Mouse (Mus musculus): ENCODE measurements around the gene Gpatch1.

Gene Gpatch1

GRCm38 (mm10) chr7:35317729-35318609 is at the start of gene Gpatch1:
TSS of gene Gpatch1 (minus strand) at chr7:35318440.
- peak; percentile 85 for DNase-seq (ENCODE audit: low read depth)

- DNase-seq (ENCODE audit: low read depth): no peak
Observed at GRCm38 (mm10) chr7:35365161-35365910, 47.1 kb upstream of the Gpatch1 start.

GRCm38 (mm10) chr7:35362868-35363267 is 44.6 kb upstream of the Gpatch1 start:
- no peak for DNase-seq (ENCODE audit: low read depth)

GRCm38 (mm10) chr7:35362253-35362652 is 44.0 kb upstream of the Gpatch1 start:
- no peak for DNase-seq (ENCODE audit: low read depth)

GRCm38 (mm10) chr7:35357621-35358020 is 39.4 kb upstream of the Gpatch1 start:
- no peak for DNase-seq (ENCODE audit: low read depth)

GRCm38 (mm10) chr7:35355303-35355872 is 37.1 kb upstream of the Gpatch1 start:
- DNase-seq (ENCODE audit: low read depth): no peak

GRCm38 (mm10) chr7:35353306-35353705 is 35.1 kb upstream of the Gpatch1 start:
- no peak for DNase-seq (ENCODE audit: low read depth)

- no peak for DNase-seq (ENCODE audit: low read depth)
Observed at GRCm38 (mm10) chr7:35351155-35351554, 32.9 kb upstream of the Gpatch1 start.

GRCm38 (mm10) chr7:35349886-35350684 is 31.8 kb upstream of the Gpatch1 start:
- no peak for DNase-seq (ENCODE audit: low read depth)

- no peak for DNase-seq (ENCODE audit: low read depth)
Observed at GRCm38 (mm10) chr7:35349022-35349421, 30.8 kb upstream of the Gpatch1 start.

- DNase-seq (ENCODE audit: low read depth): no peak
Observed at GRCm38 (mm10) chr7:35347918-35348700, 29.9 kb upstream of the Gpatch1 start.

- no peak for DNase-seq (ENCODE audit: low read depth)
Observed at GRCm38 (mm10) chr7:35344785-35345330, 26.6 kb upstream of the Gpatch1 start.

GRCm38 (mm10) chr7:35342498-35342897 is 24.3 kb upstream of the Gpatch1 start:
- DNase-seq (ENCODE audit: low read depth): no peak

GRCm38 (mm10) chr7:35341282-35341681 is 23.0 kb upstream of the Gpatch1 start:
- no peak for DNase-seq (ENCODE audit: low read depth)

- DNase-seq (ENCODE audit: low read depth): no peak
Observed at GRCm38 (mm10) chr7:35340196-35340595, 22.0 kb upstream of the Gpatch1 start.

GRCm38 (mm10) chr7:35334527-35335452 is 16.6 kb upstream of the Gpatch1 start:
- DNase-seq (ENCODE audit: low read depth): no peak

GRCm38 (mm10) chr7:35333692-35334526 is 15.7 kb upstream of the Gpatch1 start, which contains the start of gene Rhpn2:
TSS of gene Rhpn2 (plus strand) at chr7:35334170.
- peak; percentile 96 for DNase-seq (ENCODE audit: low read depth)

GRCm38 (mm10) chr7:35333231-35333651 is 15.0 kb upstream of the Gpatch1 start:
- DNase-seq (ENCODE audit: low read depth): no peak

GRCm38 (mm10) chr7:35331590-35331989 is 13.3 kb upstream of the Gpatch1 start:
- DNase-seq (ENCODE audit: low read depth): no peak

Data from c-Kit-positive CD71-positive TER-119-negative erythroid progenitor cells, embryonic 14.5 days (primary cell).